Mouse (Mus musculus) E14TG2a.4 (cell line): ENCODE measurements at regions not wholly inside any gene's neighbourhood (a gene's known extent, or its start where the extent isn't known, plus 50 kb on each side); places are given as distances from the start of the nearest gene placed in this dataset.
A peak's percentile ranks its signal among the peaks of the same experiment; 100 is the strongest.

Source experiments
- H3K27me3 ChIP-seq: 2 replicates; pipeline ENCODE4 v1.6.1; 2014; ENCODE audit warnings: low read length, control low read depth; ENCODE audit not compliant: insufficient read depth
- H3K36me3 ChIP-seq: 2 replicates; pipeline ENCODE4 v1.6.1; 2014; ENCODE audit warnings: low read length, control low read depth; ENCODE audit not compliant: insufficient read depth
- H3K4me1 ChIP-seq: replicated peaks from 2 replicates; pipeline ENCODE4 v1.6.1; 2014; ENCODE audit warnings: low read depth, low read length, control low read depth
- H3K4me3 ChIP-seq: replicated peaks from 2 replicates; pipeline ENCODE4 v1.5.1; 2014; ENCODE audit warnings: mild to moderate bottlenecking, low read length
- H3K9me3 ChIP-seq: 2 replicates; pipeline ENCODE4 v1.6.1; 2014; ENCODE audit warnings: low read length, control low read depth
- CTCF ChIP-seq: conservative IDR thresholded peaks from 2 replicates; pipeline ENCODE4 v1.5.1; 2014; ENCODE audit warnings: low read length
- NANOG ChIP-seq: IDR thresholded peaks from 2 replicates; pipeline ENCODE4 v1.6.1; 2014; ENCODE audit warnings: borderline replicate concordance, low read length, mixed read lengths
- POU5F1 ChIP-seq: IDR thresholded peaks from 2 replicates; pipeline ENCODE4 v1.6.1; 2014; ENCODE audit warnings: low read length, borderline replicate concordance

- Histone ChIP-seq H3K4me1 (no peaks in the 10 kb centered on the region), H3K27me3 (no peaks in the 10 kb centered on the region), H3K36me3 (no peaks in the 10 kb centered on the region), H3K4me3 (no peak overlapping the region), H3K9me3 (no peaks in the 10 kb centered on the region)
- TF ChIP-seq NANOG (no peak), POU5F1 (no peak), CTCF (no peak)
Measured at GRCm38 (mm10) chr14:80789131-80789530, 805.2 kb downstream of the Olfm4 start.

- Histone ChIP-seq H3K36me3 (no peaks in the 10 kb centered on the region), H3K4me1 (no peaks in the 10 kb centered on the region), H3K4me3 (no peak overlapping the region), H3K27me3 (no peaks in the 10 kb centered on the region), H3K9me3 (no peaks in the 10 kb centered on the region)
- TF ChIP-seq NANOG (no peak), POU5F1 (no peak), CTCF (no peak)
Measured at GRCm38 (mm10) chr14:80799370-80799959, 815.6 kb downstream of the Olfm4 start.

- Histone ChIP-seq H3K36me3 (no peaks in the 10 kb centered on the region), H3K4me3 (no peak overlapping the region), H3K27me3 (no peaks in the 10 kb centered on the region), H3K9me3 (peaks cover 13% of the 10 kb centered on the region; the same call in 1 of the 2 replicates), H3K4me1 (no peaks in the 10 kb centered on the region)
- no peak for TF ChIP-seq NANOG
- TF ChIP-seq CTCF = no peak
- TF ChIP-seq POU5F1 = no peak
Measured at GRCm38 (mm10) chr14:80830476-80830875, 846.6 kb downstream of the Olfm4 start.

- H3K4me1 ChIP-seq = no peaks in the 10 kb centered on the region
- peaks cover 15% of the 10 kb centered on the region; the same call in 1 of the 2 replicates for H3K27me3 ChIP-seq
- no peaks in the 10 kb centered on the region for H3K36me3 ChIP-seq
- TF ChIP-seq POU5F1 (no peak), CTCF (no peak), NANOG (no peak)
- no peak overlapping the region for H3K4me3 ChIP-seq
- no peaks in the 10 kb centered on the region for H3K9me3 ChIP-seq
Measured at GRCm38 (mm10) chr14:80844550-80844949, 860.7 kb downstream of the Olfm4 start.

- Histone ChIP-seq H3K27me3 (peaks cover 15% of the 10 kb centered on the region; the same call in 1 of the 2 replicates), H3K9me3 (no peaks in the 10 kb centered on the region), H3K36me3 (no peaks in the 10 kb centered on the region), H3K4me3 (no peak overlapping the region), H3K4me1 (no peaks in the 10 kb centered on the region)
- TF ChIP-seq CTCF (peak; percentile 53), NANOG (no peak)
Measured at GRCm38 (mm10) chr14:80845576-80846269, 861.8 kb downstream of the Olfm4 start.

GRCm38 (mm10) chr14:80846420-80847083, 862.7 kb downstream of the Olfm4 start:
- no peak for TF ChIP-seq POU5F1
- no peaks in the 10 kb centered on the region for H3K9me3 ChIP-seq

More at GRCm38 (mm10) chr14:80846420-80847083, 862.7 kb downstream of the Olfm4 start:
- H3K4me1 ChIP-seq = no peaks in the 10 kb centered on the region
- peaks cover 15% of the 10 kb centered on the region; the same call in 1 of the 2 replicates for H3K27me3 ChIP-seq
- no peak overlapping the region for H3K4me3 ChIP-seq
- no peaks in the 10 kb centered on the region for H3K36me3 ChIP-seq
